7 mouse cellular contexts compared by ENCODE assay signal in genomic region chr2:25429435-25430180, GRCm38 (mm10). TPM values are rescaled to one million over a fixed set of nuclear protein-coding genes. Genes with fewer than 3 reads are reported as not detected.
A peak's percentile ranks its signal among the peaks of the same experiment; 100 is the strongest.
DNase-seq lines count a peak whose midpoint lies in the region; ATAC-seq and TF ChIP-seq lines count a peak whose summit lies in the region.

No protein-coding gene starts in this region.

- no peak for TF ChIP-seq POLR2A in myocyte (IDR thresholded peaks at IDR 0.05; ENCODE audit: insufficient read length, low read depth)

- no peaks in the 10 kb centered on the region for H3K79me2 ChIP-seq in myocyte (ENCODE audit: control insufficient read depth, insufficient read depth)

- peak overlapping the region; percentile 86 for H3K4me2 ChIP-seq in forebrain, embryonic 13.5 days
- peak overlapping the region; percentile 90 for H3K4me2 ChIP-seq in kidney, embryonic 16.5 days (replicated peaks; ENCODE audit: low read depth, low read length)
- H3K4me2 ChIP-seq in myocyte (ENCODE audit: low read depth): peak overlapping the region; percentile 86

- H3K27ac ChIP-seq in forebrain, embryonic 13.5 days: no peak overlapping the region
- no peak overlapping the region for H3K27ac ChIP-seq in kidney, embryonic 16.5 days (ENCODE audit: low read length)

- H3K27me3 ChIP-seq in G1E (ENCODE audit: insufficient read depth, low read length) (peaks cover 59% of the 10 kb centered on the region), myocyte (ENCODE audit: control insufficient read depth, insufficient read depth, insufficient read length) (peaks cover 15% of the 10 kb centered on the region)
- H3K27me3 ChIP-seq in forebrain, embryonic 13.5 days: peaks cover 18% of the 10 kb centered on the region
- H3K27me3 ChIP-seq in kidney, embryonic 16.5 days (ENCODE audit: insufficient read depth, low read length): peaks cover 14% of the 10 kb centered on the region; the same call in 1 of the 2 replicates

- WGBS in forebrain, embryonic 13.5 days: 59% methylated on average over 5 of the region's 5 CpGs
- 68% methylated on average over 5 of the region's 5 CpGs for WGBS in kidney, embryonic 16.5 days

- H3ac ChIP-seq in myocyte (ENCODE audit: control insufficient read depth, insufficient read length): peak overlapping the region; percentile 21

- peak overlapping the region; percentile 88 for H3K9ac ChIP-seq in forebrain, embryonic 13.5 days
- peak overlapping the region; percentile 87 for H3K9ac ChIP-seq in kidney, embryonic 16.5 days (replicated peaks; ENCODE audit: low read length)

- H3K4me3 ChIP-seq in G1E (ENCODE audit: low read depth, low read length) (peak overlapping the region; percentile 77), myocyte (peak overlapping the region; percentile 10)
- peak overlapping the region; percentile 82 for H3K4me3 ChIP-seq in forebrain, embryonic 13.5 days
- peak overlapping the region; percentile 74 for H3K4me3 ChIP-seq in kidney, embryonic 16.5 days (ENCODE audit: low read length)

- TF ChIP-seq CTCF in G1E (IDR thresholded peaks at IDR 0.05; ENCODE audit: low read depth, low read length): no peak

- no peak for ATAC-seq in G1E (ENCODE audit: extremely low read depth, insufficient number of reproducible peaks, low FRiP score, poor library complexity, severe bottlenecking)
- no peak for ATAC-seq in forebrain, embryonic 13.5 days
- no peak for ATAC-seq in kidney, embryonic 16.5 days (ENCODE audit: low FRiP score, low TSS enrichment)
- no peak for ATAC-seq in erythroid progenitor cell, adult 5-6 weeks (replicated peaks; ENCODE audit: low FRiP score, poor library complexity, severe bottlenecking)

- no peaks in the 10 kb centered on the region for H3K36me3 ChIP-seq in G1E (replicated peaks)
- H3K36me3 ChIP-seq in forebrain, embryonic 13.5 days (ENCODE audit: poor library complexity, severe bottlenecking): peaks cover 17% of the 10 kb centered on the region
- H3K36me3 ChIP-seq in kidney, embryonic 16.5 days (ENCODE audit: insufficient read depth, low read length): no peaks in the 10 kb centered on the region
- no peaks in the 10 kb centered on the region for H3K36me3 ChIP-seq in myocyte (ENCODE audit: control insufficient read depth, insufficient read depth)

- peak; percentile 12 for DNase-seq in 416B (ENCODE audit: low read depth)
- DNase-seq in G1E (ENCODE audit: low spot score): no peak
- no peak for DNase-seq in gastrocnemius, postnatal 10 days

- no peaks in the 10 kb centered on the region for H3K9me3 ChIP-seq in G1E (replicated peaks)
- no peaks in the 10 kb centered on the region for H3K9me3 ChIP-seq in forebrain, embryonic 13.5 days (replicated peaks)
- H3K9me3 ChIP-seq in kidney, embryonic 16.5 days (ENCODE audit: low read length): no peaks in the 10 kb centered on the region

- peaks cover 34% of the 10 kb centered on the region for H3K4me1 ChIP-seq in G1E (ENCODE audit: insufficient read depth, low read depth, low read length)
- H3K4me1 ChIP-seq in forebrain, embryonic 13.5 days: peaks cover 39% of the 10 kb centered on the region
- H3K4me1 ChIP-seq in kidney, embryonic 16.5 days (ENCODE audit: insufficient read depth, low read length): peaks cover 32% of the 10 kb centered on the region

TF ChIP-seq in myocyte, 11 proteins besides CTCF, POLR2A, EP300 and RAD21:
- TF ChIP-seq MYOD1 (IDR thresholded peaks at IDR 0.05; ENCODE audit: control insufficient read depth in 1 of 3, insufficient read length in 2 of 3, low read depth in 2 of 3): no peak

RNA-seq across cellular contexts. Expression of gene Abca2, which starts 1.1 kb away (rescaled TPM):
- total RNA-seq in G1E (2014; fragmentation: Nextera tagmentation) (9.8 and 18.6 TPM in 2 replicates), G1E (2017) (2.8 and 5.3 TPM in 2 replicates)
- polyA plus RNA-seq in G1E (2012) (5.9 and 6.0 TPM in 2 replicates), myocyte (2012; fragmentation: generic; extraction: Trizol) (9.8 TPM)
- 5.7 and 8.2 TPM in 2 replicates for polyA plus RNA-seq in forebrain, embryonic 13.5 days (2015; fragmentation: Nextera tagmentation; extraction: Ambion mirVana)
- 12.7 and 14.3 TPM in 2 replicates for polyA plus RNA-seq in kidney, embryonic 16.5 days (2015; fragmentation: Nextera tagmentation; extraction: Ambion mirVana)
- total RNA-seq in erythroid progenitor cell, adult 5-6 weeks (2015; ENCODE audit: low replicate concordance): 5.0 and 5.8 TPM in 2 replicates
- total RNA-seq in erythroid progenitor cell, adult 5-6 weeks (2017; ENCODE audit: low replicate concordance): 1.3 and 2.4 TPM in 2 replicates
- 10 to 100 TPM; 10.4 to 14.1 TPM for total RNA-seq in gastrocnemius, postnatal 10 days (2021)

RNA-seq across cellular contexts. Expression of gene Fut7, which starts 6.5 kb away (rescaled TPM):
- total RNA-seq in G1E (2014; fragmentation: Nextera tagmentation) (not detected in 2 replicates), G1E (2017) (0.22 TPM in 1 of 2 replicates, not detected in the other)
- polyA plus RNA-seq in G1E (2012) (not detected in 2 replicates), myocyte (2012; fragmentation: generic; extraction: Trizol) (0.08 TPM)
- 0.08 TPM in 1 of 2 replicates, not detected in the other for polyA plus RNA-seq in forebrain, embryonic 13.5 days (2015; fragmentation: Nextera tagmentation; extraction: Ambion mirVana)
- not detected in 2 replicates for polyA plus RNA-seq in kidney, embryonic 16.5 days (2015; fragmentation: Nextera tagmentation; extraction: Ambion mirVana)
- 4.3 TPM in 1 of 2 replicates, not detected in the other for total RNA-seq in erythroid progenitor cell, adult 5-6 weeks (2015; ENCODE audit: low replicate concordance)
- 0.77 TPM in 1 of 2 replicates, not detected in the other for total RNA-seq in erythroid progenitor cell, adult 5-6 weeks (2017; ENCODE audit: low replicate concordance)
- not detected for total RNA-seq in gastrocnemius, postnatal 10 days (2021)

RNA-seq across cellular contexts. Expression of gene Clic3, which starts 27.0 kb away (rescaled TPM):
- not detected in 2 replicates for total RNA-seq in G1E (2014; fragmentation: Nextera tagmentation)
- total RNA-seq in G1E (2017): 0.22 TPM in 1 of 2 replicates, not detected in the other
- polyA plus RNA-seq in G1E (2012): not detected in 2 replicates
- 2.4 and 3.2 TPM in 2 replicates for polyA plus RNA-seq in forebrain, embryonic 13.5 days (2015; fragmentation: Nextera tagmentation; extraction: Ambion mirVana)
- 3.9 and 8.5 TPM in 2 replicates for polyA plus RNA-seq in kidney, embryonic 16.5 days (2015; fragmentation: Nextera tagmentation; extraction: Ambion mirVana)
- 13.5 TPM for polyA plus RNA-seq in myocyte (2012; fragmentation: generic; extraction: Trizol)
- total RNA-seq in erythroid progenitor cell, adult 5-6 weeks (2015; ENCODE audit: low replicate concordance): not detected in 2 replicates
- not detected in 2 replicates for total RNA-seq in erythroid progenitor cell, adult 5-6 weeks (2017; ENCODE audit: low replicate concordance)
- total RNA-seq in gastrocnemius, postnatal 10 days (2021): under 1 TPM in 1 of 2 experiments, not detected in 1; 0.52 TPM

RNA-seq across cellular contexts. Expression of gene Npdc1, which starts 30.5 kb away (rescaled TPM):
- not detected in 2 replicates for total RNA-seq in G1E (2014; fragmentation: Nextera tagmentation)
- total RNA-seq in G1E (2017): 0.22 and 0.64 TPM in 2 replicates
- not detected in 2 replicates for polyA plus RNA-seq in G1E (2012)
- 287 and 315 TPM in 2 replicates for polyA plus RNA-seq in forebrain, embryonic 13.5 days (2015; fragmentation: Nextera tagmentation; extraction: Ambion mirVana)
- 52.4 and 58.3 TPM in 2 replicates for polyA plus RNA-seq in kidney, embryonic 16.5 days (2015; fragmentation: Nextera tagmentation; extraction: Ambion mirVana)
- polyA plus RNA-seq in myocyte (2012; fragmentation: generic; extraction: Trizol): 114 TPM
- not detected in 2 replicates for total RNA-seq in erythroid progenitor cell, adult 5-6 weeks (2015; ENCODE audit: low replicate concordance)
- not detected in 2 replicates for total RNA-seq in erythroid progenitor cell, adult 5-6 weeks (2017; ENCODE audit: low replicate concordance)
- 10 to 100 TPM; 25.2 to 37.3 TPM for total RNA-seq in gastrocnemius, postnatal 10 days (2021)

RNA-seq across cellular contexts. Expression of gene Paxx, which starts 31.3 kb away (rescaled TPM):
- total RNA-seq in G1E (2014; fragmentation: Nextera tagmentation) (16.3 and 23.2 TPM in 2 replicates), G1E (2017) (14.2 and 17.8 TPM in 2 replicates)
- polyA plus RNA-seq in G1E (2012) (43.4 and 47.0 TPM in 2 replicates), myocyte (2012; fragmentation: generic; extraction: Trizol) (64.3 TPM)
- 62.0 and 65.9 TPM in 2 replicates for polyA plus RNA-seq in forebrain, embryonic 13.5 days (2015; fragmentation: Nextera tagmentation; extraction: Ambion mirVana)
- polyA plus RNA-seq in kidney, embryonic 16.5 days (2015; fragmentation: Nextera tagmentation; extraction: Ambion mirVana): 33.8 and 35.9 TPM in 2 replicates
- 17.6 and 24.5 TPM in 2 replicates for total RNA-seq in erythroid progenitor cell, adult 5-6 weeks (2015; ENCODE audit: low replicate concordance)
- total RNA-seq in erythroid progenitor cell, adult 5-6 weeks (2017; ENCODE audit: low replicate concordance): 5.3 TPM in 1 of 2 replicates, not detected in the other
- total RNA-seq in gastrocnemius, postnatal 10 days (2021): 10 to 100 TPM; 23.5 to 25.2 TPM

Comparison
In these comparisons a context has a peak if more than half of its experiments do, and no peak if none do; other contexts are left out.
1. H3K4me3 ChIP-seq: peak in every context shown above with its lines; median percentile 82 in forebrain, embryonic 13.5 days; 77 in G1E; 74 in kidney, embryonic 16.5 days; 10 in myocyte.